Mouse (Mus musculus): ENCODE measurements around the gene Isx. TPM values are rescaled to one million over a fixed set of nuclear protein-coding genes. Genes with fewer than 3 reads are reported as not detected.

The Isx gene
- polyA plus RNA-seq (2015; fragmentation: Nextera tagmentation; extraction: Ambion mirVana) = not detected in 2 replicates

GRCm38 (mm10) chr8:74872940-74873339 lies at the start of gene Isx:
Gene Isx (plus strand): TSS chr8:74873173.

Other genes with a start within 250 kb of the Isx start
- gene Hmgxb4, start 120.2 kb downstream of the Isx start, polyA plus RNA-seq (2015; fragmentation: Nextera tagmentation; extraction: Ambion mirVana) = 9.1 and 9.4 TPM in 2 replicates
- 59.4 and 63.8 TPM in 2 replicates for gene Tom1, start 160.5 kb downstream of the Isx start, polyA plus RNA-seq (2015; fragmentation: Nextera tagmentation; extraction: Ambion mirVana)
- gene Hmox1, start 220.4 kb downstream of the Isx start, polyA plus RNA-seq (2015; fragmentation: Nextera tagmentation; extraction: Ambion mirVana) = 31.8 and 49.0 TPM in 2 replicates
- 13.5 and 19.9 TPM in 2 replicates for gene Mcm5, start 236.4 kb downstream of the Isx start, polyA plus RNA-seq (2015; fragmentation: Nextera tagmentation; extraction: Ambion mirVana)

Measured in skeletal muscle tissue, postnatal 0 days (tissue).